13 mouse cellular contexts compared by ENCODE assay signal in the genomic region with DNA sequence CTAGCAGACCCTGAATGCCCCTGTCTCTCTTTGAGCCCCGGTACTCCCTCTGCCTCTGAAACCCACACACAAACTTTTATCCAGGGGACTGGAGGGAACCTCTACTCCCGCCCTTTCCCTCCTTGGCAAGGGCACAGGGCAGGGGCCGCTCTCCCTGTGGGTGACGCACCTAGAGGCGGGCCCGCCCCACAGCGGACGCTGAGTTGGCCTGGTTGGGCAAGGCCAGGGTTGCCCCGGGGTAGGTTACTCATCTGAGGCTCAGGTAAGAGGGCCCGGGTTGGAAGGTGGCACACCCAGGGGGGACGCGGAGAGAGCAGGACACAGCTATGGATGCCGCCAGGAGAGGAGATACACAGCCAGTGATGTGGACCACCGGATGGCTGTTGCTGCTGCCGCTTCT. TPM values are rescaled to one million over a fixed set of nuclear protein-coding genes. Genes with fewer than 3 reads are reported as not detected.
DNase-seq lines count a peak whose midpoint lies in the region; ATAC-seq and TF ChIP-seq lines count a peak whose summit lies in the region.
"Had no signal": no experiment of that assay in that cellular context is flagged by ENCODE, and none has a peak within 500 bp of the region (broad histone marks: within the 10 kb centered on the region; RNA-seq: fewer than 3 reads in every experiment).

A gene (plus strand): TSS at position 287 of the 400 bp plus-strand sequence.

- H3K9me3 ChIP-seq in heart, embryonic 10.5 days: no peaks in the 10 kb centered on the region
- no peaks in the 10 kb centered on the region for H3K9me3 ChIP-seq in ES-E14 (ENCODE audit: control insufficient read depth, insufficient read depth, low read depth, low read length)
- H3K9me3 ChIP-seq in hindbrain, embryonic 15.5 days: no peaks in the 10 kb centered on the region
- H3K9me3 ChIP-seq in midbrain, embryonic 13.5 days: no peaks in the 10 kb centered on the region

- intact Hi-C loops in heart, postnatal 36 days (cut with DNase I): no loop called here
- intact Hi-C loops in gastrocnemius, postnatal 36 days (cut with DNase I): no loop called here

- peak within 1 kb of the TSS; percentile 45 for H3K4me2 ChIP-seq in hindbrain, embryonic 15.5 days
- peak within 1 kb of the TSS; percentile 67 for H3K4me2 ChIP-seq in midbrain, embryonic 13.5 days (replicated peaks)

- no peak within 1 kb of the TSS for H3K9ac ChIP-seq in ES-E14 (ENCODE audit: insufficient read depth, low read depth, low read length, poor library complexity, severe bottlenecking)
- H3K9ac ChIP-seq in hindbrain, embryonic 15.5 days: no peak within 1 kb of the TSS
- H3K9ac ChIP-seq in midbrain, embryonic 13.5 days (replicated peaks): no peak within 1 kb of the TSS

- in situ Hi-C loops in ES-E14 (cut with MboI; ENCODE audit: low sequenced_read_pairs in 2 of 2, unreplicated experiment in 2 of 2): no loop called here

- H3K27me3 ChIP-seq in heart, embryonic 10.5 days (ENCODE audit: insufficient read depth, poor library complexity, severe bottlenecking): peaks cover 71% of the 10 kb centered on the region
- peaks cover 50% of the 10 kb centered on the region for H3K27me3 ChIP-seq in hindbrain, embryonic 15.5 days
- peaks cover 61% of the 10 kb centered on the region for H3K27me3 ChIP-seq in midbrain, embryonic 13.5 days

- WGBS in heart, embryonic 10.5 days: 17% methylated on average over 15 of the region's 15 CpGs
- 17% methylated on average over 15 of the region's 15 CpGs for WGBS in hindbrain, embryonic 15.5 days
- WGBS in midbrain, embryonic 13.5 days: 18% methylated on average over 15 of the region's 15 CpGs

- no peaks in the 10 kb centered on the region for H3K36me3 ChIP-seq in heart, embryonic 10.5 days
- no peaks in the 10 kb centered on the region for H3K36me3 ChIP-seq in ES-E14 (ENCODE audit: control insufficient read depth, insufficient read depth, low read length, poor library complexity, severe bottlenecking)
- no peaks in the 10 kb centered on the region for H3K36me3 ChIP-seq in hindbrain, embryonic 15.5 days
- H3K36me3 ChIP-seq in midbrain, embryonic 13.5 days: no peaks in the 10 kb centered on the region

- no peak within 1 kb of the TSS for H3K27ac ChIP-seq in heart, embryonic 10.5 days
- no peak within 1 kb of the TSS for H3K27ac ChIP-seq in ES-E14 (ENCODE audit: insufficient read depth, low read depth, low read length, poor library complexity, severe bottlenecking)
- no peak within 1 kb of the TSS for H3K27ac ChIP-seq in hindbrain, embryonic 15.5 days (replicated peaks)
- no peak within 1 kb of the TSS for H3K27ac ChIP-seq in midbrain, embryonic 13.5 days
- H3K27ac ChIP-seq: left cerebral cortex, adult 2 months had no signal

- peak within 1 kb of the TSS; percentile 13 for H3K4me3 ChIP-seq in heart, embryonic 10.5 days
- H3K4me3 ChIP-seq in ES-E14 (ENCODE audit: insufficient read depth in 1 of 2, low read depth in 1 of 2, low read length in 2 of 2, poor library complexity in 1 of 2, severe bottlenecking in 1 of 2): peak within 1 kb of the TSS; percentile 23 to 42; a peak in 3 of 4 replicates
- H3K4me3 ChIP-seq in hindbrain, embryonic 15.5 days: peak within 1 kb of the TSS; percentile 17; the same call in 1 of the 2 replicates
- H3K4me3 ChIP-seq in midbrain, embryonic 13.5 days (replicated peaks): peak within 1 kb of the TSS; percentile 18; the same call in 1 of the 2 replicates

- H3K4me1 ChIP-seq in heart, embryonic 10.5 days: peaks cover 14% of the 10 kb centered on the region
- H3K4me1 ChIP-seq in ES-E14 (ENCODE audit: control insufficient read depth in 2 of 2, insufficient read depth in 2 of 2, low read length in 2 of 2, poor library complexity in 1 of 2): peaks cover 0 to 12% of the 10 kb centered on the region in 2 experiments; a peak in 2 of 4 replicates
- H3K4me1 ChIP-seq in hindbrain, embryonic 15.5 days (replicated peaks): peaks cover 18% of the 10 kb centered on the region
- peaks cover 26% of the 10 kb centered on the region for H3K4me1 ChIP-seq in midbrain, embryonic 13.5 days (replicated peaks)

- no peak for DNase-seq in heart, embryonic 10.5 days (ENCODE audit: low spot score)
- no peak for DNase-seq in heart, postnatal 36 days
- no peak for DNase-seq in ES-E14 (ENCODE audit: low read depth, low spot score)
- no peak for DNase-seq in gastrocnemius, postnatal 36 days
- DNase-seq in cerebellum, postnatal 10 days: no peak
- DNase-seq: cerebellum, postnatal 36 days had no signal

- no peak for ATAC-seq in hindbrain, embryonic 15.5 days (ENCODE audit: low FRiP score, low read depth)
- ATAC-seq in midbrain, embryonic 13.5 days: no peak
- no peak for ATAC-seq in frontal cortex, adult (ENCODE audit: low TSS enrichment)
- ATAC-seq: Patski had no signal

TF ChIP-seq in ES-E14, 5 proteins besides CTCF, POLR2A, EP300 and RAD21:
- TF ChIP-seq CHD2 (IDR thresholded peaks at IDR 0.05; ENCODE audit: low read depth, low read length) (no peak), HCFC1 (IDR thresholded peaks at IDR 0.05; ENCODE audit: borderline replicate concordance, insufficient read depth, low read length) (no peak), MAFK (IDR thresholded peaks at IDR 0.05; ENCODE audit: insufficient read depth, low read depth, low read length) (no peak), ZNF384 (IDR thresholded peaks at IDR 0.05; ENCODE audit: low read depth, low read length) (no peak), ZC3H11A (IDR thresholded peaks at IDR 0.05; ENCODE audit: borderline replicate concordance, low read depth, low read length) (no peak)

RNA-seq across cellular contexts. Expression of the gene that starts here (rescaled TPM):
- 0.18 and 0.22 TPM in 2 replicates for polyA plus RNA-seq in heart, embryonic 10.5 days (2016; fragmentation: Nextera tagmentation; extraction: Ambion mirVana)
- not detected for total RNA-seq in heart, postnatal 36 days (2021)
- 0.13 and 0.32 TPM in 2 replicates for total RNA-seq in ES-E14 (2012; rRNA removed)
- polyA plus RNA-seq in hindbrain, embryonic 15.5 days (2015; fragmentation: Nextera tagmentation; extraction: Ambion mirVana): 0.41 and 0.73 TPM in 2 replicates
- polyA plus RNA-seq in midbrain, embryonic 13.5 days (2015; fragmentation: Nextera tagmentation; extraction: Ambion mirVana): not detected in 2 replicates
- total RNA-seq in gastrocnemius, postnatal 36 days (2021): not detected
- total RNA-seq: gastrocnemius, adult 18-20 months; megakaryocyte progenitor cell, adult 5-6 weeks had no signal
- polyA plus RNA-seq: Patski had no signal
